Mouse (Mus musculus) ovary, postnatal 14 days (tissue): ENCODE data around the gene Runx1.

Source experiments
- DNase-seq: peaks from one replicate; pipeline ENCODE4 v3.0.0; 2022; ENCODE audit warnings: low spot score

Runx1 gene

DNA sequence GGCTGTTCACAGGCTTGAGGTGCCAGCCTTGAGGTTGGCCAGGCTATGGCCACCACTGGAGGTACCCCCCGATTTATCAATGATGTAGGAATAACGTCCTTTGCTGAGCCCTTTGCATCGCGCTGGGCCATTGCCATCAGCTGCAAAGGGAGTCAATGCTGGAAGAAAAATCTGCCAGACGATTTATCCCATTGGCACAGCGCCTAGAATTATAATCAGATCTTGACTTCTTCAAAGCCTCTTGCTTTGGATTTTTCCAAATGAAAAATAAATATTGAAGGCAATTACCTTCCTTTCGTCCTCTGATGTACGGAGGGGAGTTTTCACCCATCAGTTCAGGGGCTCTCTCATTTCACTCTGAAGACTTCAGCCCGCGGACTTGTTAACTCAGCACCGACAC is 260.7 kb downstream of the Runx1 start:
- no peak for DNase-seq

DNA sequence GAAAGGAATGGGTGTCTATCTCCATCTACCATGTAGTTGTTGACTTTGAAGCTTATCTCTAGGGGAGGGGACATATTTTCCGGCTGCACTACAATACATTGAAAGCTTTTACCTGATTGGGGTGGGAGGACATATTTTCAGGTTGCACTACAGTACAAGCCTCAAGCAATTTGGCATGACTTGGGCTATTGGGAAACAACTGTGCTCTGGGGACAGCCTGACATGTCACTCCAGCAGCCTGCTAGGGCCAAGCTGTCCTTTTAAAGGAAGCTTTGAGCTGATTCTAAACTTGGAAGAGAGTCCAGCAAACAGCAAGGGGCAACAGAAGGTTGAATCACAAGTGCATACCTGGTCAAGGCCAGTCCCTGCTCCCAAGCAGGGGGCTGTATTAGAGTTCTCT is 270.9 kb downstream of the Runx1 start:
- no peak for DNase-seq

DNA sequence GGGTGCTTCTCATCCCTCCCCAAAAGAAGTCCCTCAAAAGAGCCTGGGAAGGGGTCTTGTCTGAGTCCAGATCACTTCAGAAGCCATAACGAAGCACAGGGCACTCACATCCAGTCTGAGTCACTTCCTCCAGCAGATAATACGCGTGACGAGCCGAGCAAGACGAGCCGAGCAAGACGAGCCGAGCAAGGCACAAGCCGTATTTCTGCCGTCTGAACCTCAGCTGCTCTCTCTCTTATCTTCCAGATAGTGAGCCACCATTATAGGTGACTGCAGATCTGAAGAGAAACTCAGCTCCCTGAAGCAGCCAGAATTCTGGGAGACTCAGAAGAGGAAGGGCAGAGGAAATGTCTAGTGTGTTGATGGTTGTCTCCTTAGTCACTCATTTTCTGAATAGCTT is 273.1 kb downstream of the Runx1 start:
- no peak for DNase-seq

DNA sequence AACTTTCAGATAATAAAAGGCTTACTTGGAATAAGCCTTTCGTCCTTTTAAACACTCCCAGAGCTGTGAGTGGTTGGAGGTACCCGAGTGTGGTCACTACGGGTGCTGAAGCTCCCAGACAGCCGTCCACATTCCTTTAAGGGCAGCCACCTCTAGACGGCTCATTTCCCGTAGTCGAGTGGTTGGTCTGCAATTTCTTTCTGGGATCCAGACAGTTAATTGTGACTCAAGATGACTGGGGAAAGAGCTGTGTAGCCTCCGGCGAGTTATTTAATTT is 273.9 kb downstream of the Runx1 start:
- DNase-seq = no peak
